Mouse (Mus musculus) 3134 (cell line): ENCODE data around the gene Calcrl.

Experiments used
- DNase-seq: peaks from one replicate; pipeline ENCODE4 v3.0.0-alpha.2; 2011; ENCODE audit warnings: low spot score; ENCODE audit not compliant: insufficient read length; ENCODE audit errors: extremely low read depth

Calcrl gene

GRCm38 (mm10) chr2:84425138-84425537 lies at the start of gene Calcrl:
Gene Calcrl, minus strand, starts transcription at chr2:84425411.
- DNase-seq, result peak; percentile 21

GRCm38 (mm10) chr2:84474651-84475050 lies 49.4 kb upstream of the Calcrl start:
- no peak for DNase-seq

- DNase-seq, result no peak
Measured at GRCm38 (mm10) chr2:84473941-84474530, 48.8 kb upstream of the Calcrl start.

- no peak for DNase-seq
Measured at GRCm38 (mm10) chr2:84467391-84467790, 42.2 kb upstream of the Calcrl start.

- DNase-seq, result no peak
Measured at GRCm38 (mm10) chr2:84464956-84465355, 39.7 kb upstream of the Calcrl start.

GRCm38 (mm10) chr2:84462411-84462810 lies 37.2 kb upstream of the Calcrl start:
- DNase-seq, result no peak

GRCm38 (mm10) chr2:84459651-84460177 lies 34.5 kb upstream of the Calcrl start:
- DNase-seq, result no peak

- DNase-seq, result no peak
Measured at GRCm38 (mm10) chr2:84457221-84457620, 32.0 kb upstream of the Calcrl start.

- DNase-seq, result peak; percentile 46
Measured at GRCm38 (mm10) chr2:84455236-84455799, 30.1 kb upstream of the Calcrl start.

GRCm38 (mm10) chr2:84454551-84455235 lies 29.5 kb upstream of the Calcrl start:
- no peak for DNase-seq

- no peak for DNase-seq
Measured at GRCm38 (mm10) chr2:84454051-84454450, 28.8 kb upstream of the Calcrl start.

GRCm38 (mm10) chr2:84445499-84445898 lies 20.3 kb upstream of the Calcrl start:
- DNase-seq, result no peak

- no peak for DNase-seq
Measured at GRCm38 (mm10) chr2:84441940-84442339, 16.7 kb upstream of the Calcrl start.

GRCm38 (mm10) chr2:84429724-84430123 lies 4.5 kb upstream of the Calcrl start:
- DNase-seq, result no peak

- no peak for DNase-seq
Measured at GRCm38 (mm10) chr2:84428836-84429235, 3.6 kb upstream of the Calcrl start.

GRCm38 (mm10) chr2:84426531-84426930 lies 1.3 kb upstream of the Calcrl start:
- DNase-seq, result no peak

- DNase-seq, result no peak
Measured at GRCm38 (mm10) chr2:84416501-84416900, 8.7 kb downstream of the Calcrl start.

- DNase-seq, result no peak
Measured at GRCm38 (mm10) chr2:84409796-84410592, 15.2 kb downstream of the Calcrl start.

- no peak for DNase-seq
Measured at GRCm38 (mm10) chr2:84404834-84405233, 20.4 kb downstream of the Calcrl start.

- no peak for DNase-seq
Measured at GRCm38 (mm10) chr2:84402713-84403112, 22.5 kb downstream of the Calcrl start.

GRCm38 (mm10) chr2:84396557-84396956 lies 28.7 kb downstream of the Calcrl start:
- DNase-seq, result no peak
